Comparison of ENCODE assay signal across 35 mouse cellular contexts in genomic region chr3:114833120-114833519, GRCm38 (mm10).
"Had no signal": no experiment of that assay in that cellular context is flagged by ENCODE, and none has a peak within 500 bp of the region (broad histone marks: within the 10 kb centered on the region; RNA-seq: fewer than 3 reads in every experiment).

No protein-coding gene starts in this region.

- H3K9ac ChIP-seq: heart, embryonic 12.5 days; heart, embryonic 13.5 days; heart, embryonic 15.5 days; hindbrain, embryonic 12.5 days; hindbrain, embryonic 13.5 days; hindbrain, embryonic 14.5 days; hindbrain, embryonic 15.5 days; intestine, embryonic 15.5 days; kidney, embryonic 15.5 days had no signal

- H3K27ac ChIP-seq: heart, embryonic 10.5 days; heart, embryonic 13.5 days; heart, embryonic 15.5 days; hindbrain, embryonic 10.5 days; hindbrain, embryonic 12.5 days; hindbrain, embryonic 13.5 days; hindbrain, embryonic 14.5 days; hindbrain, embryonic 15.5 days; hindbrain, postnatal 0 days; intestine, embryonic 15.5 days; kidney, embryonic 15.5 days; kidney, postnatal 0 days; layer of hippocampus, adult 2 months had no signal

- H3K4me2 ChIP-seq: heart, embryonic 11.5 days; heart, embryonic 12.5 days; heart, embryonic 13.5 days; heart, embryonic 15.5 days; hindbrain, embryonic 12.5 days; hindbrain, embryonic 13.5 days; hindbrain, embryonic 14.5 days; hindbrain, embryonic 15.5 days; intestine, embryonic 15.5 days; kidney, embryonic 15.5 days had no signal

- H3K9me3 ChIP-seq: heart, embryonic 10.5 days; heart, embryonic 12.5 days; heart, embryonic 13.5 days; heart, embryonic 15.5 days; hindbrain, embryonic 10.5 days; hindbrain, embryonic 12.5 days; hindbrain, embryonic 13.5 days; hindbrain, embryonic 15.5 days; intestine, embryonic 15.5 days; kidney, embryonic 15.5 days had no signal

- H3K4me1 ChIP-seq: heart, embryonic 10.5 days; heart, embryonic 12.5 days; heart, embryonic 13.5 days; heart, embryonic 15.5 days; hindbrain, embryonic 10.5 days; hindbrain, embryonic 12.5 days; hindbrain, embryonic 13.5 days; hindbrain, embryonic 15.5 days; intestine, embryonic 15.5 days; kidney, embryonic 15.5 days had no signal

- H3K4me3 ChIP-seq: heart, embryonic 10.5 days; heart, embryonic 12.5 days; heart, embryonic 13.5 days; heart, embryonic 15.5 days; hindbrain, embryonic 10.5 days; hindbrain, embryonic 12.5 days; hindbrain, embryonic 13.5 days; hindbrain, embryonic 15.5 days; intestine, embryonic 15.5 days; kidney, embryonic 15.5 days; layer of hippocampus, adult 2 months had no signal

- DNase-seq: heart, postnatal 10 days; heart, postnatal 14 days; heart, postnatal 36 days; heart, postnatal 4 days; kidney, adult 11 months; kidney, adult 18-20 months; kidney, adult 2 months; kidney, adult 8-10 months; kidney, adult 9 months; kidney, postnatal 10 days; kidney, postnatal 14 days; kidney, postnatal 25 days; kidney, postnatal 36 days; kidney, postnatal 4 days; layer of hippocampus, adult 9-11 months; layer of hippocampus, postnatal 36 days had no signal

- H3K27me3 ChIP-seq: heart, embryonic 12.5 days; heart, embryonic 13.5 days; heart, embryonic 15.5 days; hindbrain, embryonic 12.5 days; hindbrain, embryonic 13.5 days; hindbrain, embryonic 15.5 days; intestine, embryonic 15.5 days; kidney, embryonic 15.5 days had no signal

- H3K36me3 ChIP-seq: heart, embryonic 10.5 days; heart, embryonic 12.5 days; heart, embryonic 13.5 days; heart, embryonic 15.5 days; hindbrain, embryonic 10.5 days; hindbrain, embryonic 12.5 days; hindbrain, embryonic 13.5 days; hindbrain, embryonic 15.5 days; intestine, embryonic 15.5 days; kidney, embryonic 15.5 days had no signal

- ATAC-seq: hindbrain, embryonic 16.5 days; hindbrain, postnatal 0 days; inflammation-experienced regulatory T-cells, adult 6 months; intestine, embryonic 15.5 days; intestine, embryonic 16.5 days; intestine, postnatal 0 days had no signal
